Mouse (Mus musculus): ENCODE results near the gene Pard3b.
A peak's percentile ranks its signal among the peaks of the same experiment; 100 is the strongest.

- TF ChIP-seq CTCF (IDR thresholded peaks at IDR 0.05; ENCODE audit: low read depth) (peak; percentile 24; the same call in 1 of the 2 replicates), EP300 (IDR thresholded peaks at IDR 0.05; ENCODE audit: low read depth) (no peak)
These were observed 286.3 kb downstream of the Pard3b start for GRCm38 (mm10) chr1:61924958-61925357.
